Mouse (Mus musculus): ENCODE data around the gene Large1. TPM values are rescaled to one million over a fixed set of nuclear protein-coding genes. Genes with fewer than 3 reads are reported as not detected.

The Large1 gene
- total and polyA plus RNA-seq, 3 experiments, result not detected

DNA sequence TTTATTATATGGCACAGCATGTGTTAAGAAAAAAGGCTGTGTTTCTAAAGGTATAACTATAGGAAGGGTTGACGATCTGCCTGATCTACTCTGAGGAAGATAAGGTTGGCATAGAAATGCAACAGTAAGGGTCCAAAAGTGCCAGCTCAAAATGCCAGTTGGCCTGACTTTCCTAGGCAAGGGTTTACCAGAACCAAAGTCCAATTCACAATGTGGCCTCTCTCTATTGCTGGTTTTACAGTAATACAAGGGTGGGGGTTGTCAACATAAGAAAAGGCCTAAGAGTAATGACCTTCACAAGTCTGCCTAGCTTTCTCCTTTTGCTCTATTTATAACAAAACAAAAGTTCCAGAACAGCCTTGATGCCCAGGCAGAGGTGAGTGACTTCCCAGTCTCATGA lies 166.0 kb downstream of the Large1 start:
- no peak overlapping the region for H3K27ac ChIP-seq (ENCODE audit: control insufficient read depth, low read depth, low read length)
- no peak overlapping the region for H3K4me3 ChIP-seq (ENCODE audit: control insufficient read depth in 1 of 2, insufficient read depth in 1 of 2, low read depth in 2 of 2, low read length in 2 of 2)
- H3K79me2 ChIP-seq (ENCODE audit: control insufficient read depth, insufficient read depth, low read length, poor library complexity), result no peaks in the 10 kb centered on the region
- DNase-seq (ENCODE audit: low read depth, low spot score), result no peak
- H3K4me1 ChIP-seq (ENCODE audit: control insufficient read depth in 1 of 2, insufficient read depth in 2 of 2, low read length in 2 of 2), result no peaks in the 10 kb centered on the region
- H3K9me3 ChIP-seq (replicated peaks; ENCODE audit: insufficient read depth, low read length), result no peaks in the 10 kb centered on the region
- H3K36me3 ChIP-seq (ENCODE audit: control insufficient read depth in 1 of 2, insufficient read depth in 2 of 2, low read length in 2 of 2), result no peaks in the 10 kb centered on the region
- TF ChIP-seq MAX (IDR thresholded peaks at IDR 0.05; ENCODE audit: low read length) (no peak), GABPA (IDR thresholded peaks at IDR 0.05; ENCODE audit: low read depth, low read length) (no peak), POLR2AphosphoS2 (IDR thresholded peaks at IDR 0.05; ENCODE audit: low read length) (no peak), MAFK (IDR thresholded peaks at IDR 0.05; ENCODE audit: borderline replicate concordance, low read depth, low read length) (no peak), KAT2A (conservative IDR thresholded peaks at IDR 0.05; ENCODE audit: low read depth, low read length) (no peak), JUND (IDR thresholded peaks at IDR 0.05; ENCODE audit: low read depth, low read length) (no peak), SMC3 (IDR thresholded peaks at IDR 0.05; ENCODE audit: low read depth, low read length) (no peak), NELFE (IDR thresholded peaks at IDR 0.05; ENCODE audit: low read depth, low read length) (no peak), E2F4 (IDR thresholded peaks at IDR 0.05; ENCODE audit: borderline replicate concordance, low read depth, low read length) (no peak), TAL1 (IDR thresholded peaks at IDR 0.05; ENCODE audit: low read length) (no peak), GATA1 (IDR thresholded peaks at IDR 0.05; ENCODE audit: low read depth, low read length) (no peak)
- H3K9ac ChIP-seq (ENCODE audit: control insufficient read depth, low read depth, low read length, poor library complexity, severe bottlenecking), result no peak overlapping the region
- H3K27me3 ChIP-seq (ENCODE audit: control insufficient read depth in 1 of 2, insufficient read depth in 2 of 2, low read length in 2 of 2), result no peaks in the 10 kb centered on the region

DNA sequence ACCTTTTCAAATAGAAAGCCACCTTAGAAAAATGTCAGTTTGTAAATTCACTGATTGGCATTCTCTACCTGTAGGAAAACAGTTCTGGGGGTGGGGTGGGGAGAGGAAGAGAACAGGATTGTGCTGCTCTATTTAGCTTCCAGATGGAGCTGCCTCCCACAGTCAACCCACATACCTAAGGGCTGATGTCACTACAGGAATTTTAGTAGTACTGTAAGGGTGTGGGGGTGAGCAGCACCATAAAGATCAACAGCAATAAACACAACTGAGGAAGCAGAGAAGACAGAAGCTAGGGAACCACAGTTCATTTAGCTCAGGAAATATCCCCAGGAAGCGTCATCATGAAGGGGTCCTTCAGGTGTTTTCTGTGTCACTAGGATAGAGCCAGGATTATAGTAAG lies 174.9 kb downstream of the Large1 start:
- no peaks in the 10 kb centered on the region for H3K36me3 ChIP-seq (ENCODE audit: control insufficient read depth in 1 of 2, insufficient read depth in 2 of 2, low read length in 2 of 2)
- H3K9me3 ChIP-seq (replicated peaks; ENCODE audit: insufficient read depth, low read length), result no peaks in the 10 kb centered on the region
- H3K4me3 ChIP-seq (ENCODE audit: control insufficient read depth in 1 of 2, insufficient read depth in 1 of 2, low read depth in 2 of 2, low read length in 2 of 2), result no peak overlapping the region
- no peaks in the 10 kb centered on the region for H3K79me2 ChIP-seq (ENCODE audit: control insufficient read depth, insufficient read depth, low read length, poor library complexity)
- no peak overlapping the region for H3K27ac ChIP-seq (ENCODE audit: control insufficient read depth, low read depth, low read length)
- TF ChIP-seq MXI1 (IDR thresholded peaks at IDR 0.05; ENCODE audit: low read depth, low read length) (no peak), ZNF384 (IDR thresholded peaks at IDR 0.05; ENCODE audit: low read depth, low read length) (no peak), POLR2AphosphoS5 (IDR thresholded peaks at IDR 0.05; ENCODE audit: borderline replicate concordance, low read depth, low read length) (no peak), ZKSCAN1 (IDR thresholded peaks at IDR 0.05; ENCODE audit: low read depth, low read length) (no peak), BHLHE40 (IDR thresholded peaks at IDR 0.05; ENCODE audit: borderline replicate concordance, low read depth, low read length) (no peak), E2F4 (IDR thresholded peaks at IDR 0.05; ENCODE audit: borderline replicate concordance, low read depth, low read length) (no peak), MAZ (IDR thresholded peaks at IDR 0.05; ENCODE audit: low read depth, low read length) (no peak), USF1 (IDR thresholded peaks at IDR 0.05; ENCODE audit: low read depth, low read length) (no peak), SMC3 (IDR thresholded peaks at IDR 0.05; ENCODE audit: low read depth, low read length) (no peak), CHD2 (IDR thresholded peaks at IDR 0.05; ENCODE audit: low read length) (no peak), MAX (IDR thresholded peaks at IDR 0.05; ENCODE audit: low read length) (no peak), USF2 (IDR thresholded peaks at IDR 0.05; ENCODE audit: borderline replicate concordance in 1 of 2, insufficient read depth in 1 of 2, low read depth in 1 of 2, low read length in 2 of 2) (no peak), TBP (IDR thresholded peaks at IDR 0.05; ENCODE audit: low read depth, low read length) (no peak), EP300 (IDR thresholded peaks at IDR 0.05; ENCODE audit: low read depth in 1 of 2, low read length in 2 of 2) (no peak), UBTF (IDR thresholded peaks at IDR 0.05; ENCODE audit: borderline replicate concordance, insufficient read depth, low read depth, low read length) (no peak), MAFK (IDR thresholded peaks at IDR 0.05; ENCODE audit: borderline replicate concordance, low read depth, low read length) (no peak), TCF12 (IDR thresholded peaks at IDR 0.05; ENCODE audit: low read depth, low read length) (no peak), ETS1 (IDR thresholded peaks at IDR 0.05; ENCODE audit: low read depth, low read length) (no peak)
- no peaks in the 10 kb centered on the region for H3K27me3 ChIP-seq (ENCODE audit: control insufficient read depth in 1 of 2, insufficient read depth in 2 of 2, low read length in 2 of 2)
- no peak for DNase-seq (ENCODE audit: low read depth, low spot score)
- H3K4me1 ChIP-seq (ENCODE audit: control insufficient read depth in 1 of 2, insufficient read depth in 2 of 2, low read length in 2 of 2), result no peaks in the 10 kb centered on the region
- no peak overlapping the region for H3K9ac ChIP-seq (ENCODE audit: control insufficient read depth, low read depth, low read length, poor library complexity, severe bottlenecking)

Data from MEL (cell line).